Mouse (Mus musculus): ENCODE data around the gene Tor4a. TPM values are rescaled to one million over a fixed set of nuclear protein-coding genes. Genes with fewer than 3 reads are reported as not detected.
A peak's percentile ranks its signal among the peaks of the same experiment; 100 is the strongest.

The Tor4a gene
- polyA plus RNA-seq, 1 experiment from 2014 or later = 1.3 TPM

DNA sequence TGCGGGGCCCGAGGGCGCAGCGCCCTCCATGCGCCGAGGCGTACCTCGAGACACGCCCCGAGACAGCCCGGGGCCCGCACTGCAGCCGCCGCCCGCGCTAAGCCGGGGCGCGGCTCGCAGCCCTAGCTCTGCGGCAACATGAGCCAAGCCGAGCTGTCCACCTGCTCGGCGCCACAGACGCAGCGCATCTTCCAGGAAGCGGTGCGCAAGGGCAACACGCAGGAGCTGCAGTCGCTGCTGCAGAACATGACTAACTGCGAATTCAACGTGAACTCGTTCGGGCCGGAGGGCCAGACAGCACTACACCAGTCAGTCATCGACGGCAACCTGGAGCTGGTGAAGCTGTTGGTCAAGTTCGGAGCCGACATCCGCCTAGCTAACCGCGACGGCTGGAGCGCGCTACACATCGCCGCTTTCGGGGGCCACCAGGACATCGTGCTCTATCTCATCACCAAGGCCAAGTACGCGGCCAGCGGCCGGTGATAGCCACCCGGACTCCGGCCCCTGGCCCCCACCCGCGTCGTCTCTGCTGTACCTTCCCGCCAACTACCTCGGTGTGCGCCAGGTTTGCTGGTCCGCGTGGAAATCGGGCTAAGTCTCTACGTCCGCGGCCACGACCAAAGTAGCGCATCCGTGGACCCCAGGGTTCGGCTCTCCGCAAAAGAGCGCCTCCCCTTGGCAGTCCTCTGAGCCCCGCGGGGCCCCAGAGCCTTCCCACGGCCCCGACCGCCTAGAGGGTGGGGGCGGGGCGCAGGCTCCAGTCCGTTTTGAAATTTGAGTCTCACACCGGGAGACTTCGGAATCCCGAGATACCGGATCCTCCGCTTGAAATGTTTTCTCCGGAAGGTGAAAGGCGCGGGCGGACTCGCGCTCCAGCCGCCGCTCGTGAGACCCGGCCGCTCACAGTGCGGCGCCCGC is 15.5 kb downstream of the Tor4a start:
- H3K27me3 ChIP-seq (ENCODE audit: poor library complexity, severe bottlenecking) = peaks cover 81% of the 10 kb centered on the region
- WGBS = under 1% methylated on average over 98 of the region's 100 CpGs
- H3K4me1 ChIP-seq = peaks cover 98% of the 10 kb centered on the region
- no peaks in the 10 kb centered on the region for H3K9me3 ChIP-seq
- H3K27ac ChIP-seq = peak overlapping the region; percentile 94
- peak overlapping the region; percentile 84 for H3K4me3 ChIP-seq
- H3K36me3 ChIP-seq (replicated peaks) = peaks cover 19% of the 10 kb centered on the region
- peak; percentile 75 for DNase-seq (ENCODE audit: extremely low spot score, low spot score)

DNA sequence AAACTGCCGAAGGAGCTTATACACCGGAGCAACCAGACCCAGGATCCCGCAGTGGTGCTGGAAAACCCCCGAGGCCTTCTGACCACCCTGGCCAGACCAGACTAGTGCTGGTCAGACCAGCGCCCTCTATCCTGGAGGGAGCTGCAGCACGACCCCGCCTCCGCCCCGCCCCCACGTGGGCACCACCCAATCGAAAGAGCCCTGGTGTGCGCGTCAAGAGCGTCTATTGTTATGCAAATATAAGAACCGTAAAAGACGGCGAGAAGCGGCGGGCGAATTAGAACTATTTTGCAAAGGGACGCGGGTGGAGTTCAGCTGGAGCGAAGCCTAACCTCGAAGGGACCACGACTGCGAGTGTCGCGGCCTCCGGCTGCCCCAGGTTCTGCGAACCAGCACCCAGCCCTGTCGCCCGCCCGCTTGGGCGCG is 16.2 kb downstream of the Tor4a start, which contains the start of gene Nrarp:
Gene Nrarp (plus strand): TSS at position 281 of the 426 bp plus-strand sequence.
- Histone ChIP-seq H3K27ac (peak within 1 kb of the TSS; percentile 94), H3K9me3 (no peaks in the 10 kb centered on the region), H3K4me3 (peak within 1 kb of the TSS; percentile 84), H3K4me1 (peaks cover 98% of the 10 kb centered on the region), H3K36me3 (replicated peaks) (peaks cover 19% of the 10 kb centered on the region), H3K27me3 (ENCODE audit: poor library complexity, severe bottlenecking) (peaks cover 86% of the 10 kb centered on the region)
- WGBS = under 1% methylated on average over 35 of the region's 35 CpGs
- peak; percentile 98 for DNase-seq (ENCODE audit: extremely low spot score, low spot score)

GRCm38 (mm10) chr2:25179566-25180217 is 17.0 kb downstream of the Tor4a start:
- H3K4me3 ChIP-seq = peak overlapping the region; percentile 84
- H3K36me3 ChIP-seq (replicated peaks) = peaks cover 15% of the 10 kb centered on the region
- peaks cover 98% of the 10 kb centered on the region for H3K4me1 ChIP-seq
- peaks cover 80% of the 10 kb centered on the region for H3K27me3 ChIP-seq (ENCODE audit: poor library complexity, severe bottlenecking)
- no peaks in the 10 kb centered on the region for H3K9me3 ChIP-seq
- peak overlapping the region; percentile 94 for H3K27ac ChIP-seq
- no peak for DNase-seq (ENCODE audit: extremely low spot score, low spot score)
- 48% methylated on average over 15 of the region's 15 CpGs for WGBS

DNA sequence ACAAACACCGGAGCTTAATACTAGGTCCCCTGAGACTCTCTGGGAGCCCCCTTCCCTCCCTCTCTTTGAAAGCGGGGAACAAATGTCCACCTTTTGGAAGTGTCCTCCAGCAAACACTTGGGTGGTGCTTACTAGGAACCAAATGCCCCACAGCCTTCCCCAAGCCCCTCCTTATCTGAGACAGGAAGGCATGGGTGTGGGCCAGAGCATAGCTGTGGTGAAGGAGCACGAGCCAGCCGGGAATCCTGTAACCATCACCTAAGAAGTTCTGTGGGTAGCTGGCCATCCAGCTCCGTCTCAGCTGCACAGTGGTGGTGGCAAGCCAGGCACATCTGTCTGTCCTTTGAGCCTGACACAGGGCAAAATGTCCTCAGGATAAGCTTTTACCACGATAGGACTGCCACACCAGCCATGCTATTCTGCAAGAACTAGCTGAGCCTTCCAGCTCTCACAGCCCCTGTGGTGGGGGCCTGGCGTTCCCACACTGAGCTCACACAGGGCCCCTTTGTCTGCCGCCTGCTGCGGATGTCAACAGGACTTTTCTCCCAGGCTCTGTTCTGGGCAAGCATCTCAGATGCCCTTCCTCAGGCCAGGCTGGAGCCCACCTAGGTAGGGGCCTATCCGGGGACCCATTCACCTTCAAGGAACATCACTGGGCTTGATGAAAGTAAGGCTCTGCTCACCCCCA is 18.3 kb downstream of the Tor4a start:
- WGBS = 22% methylated on average over 10 of the region's 10 CpGs
- H3K4me1 ChIP-seq = peaks cover 89% of the 10 kb centered on the region

GRCm38 (mm10) chr2:25177685-25178084 is 19.0 kb downstream of the Tor4a start:
- peaks cover 89% of the 10 kb centered on the region for H3K4me1 ChIP-seq
- DNase-seq (ENCODE audit: extremely low spot score, low spot score) = peak; percentile 67
- H3K36me3 ChIP-seq (replicated peaks) = no peaks in the 10 kb centered on the region
- H3K27me3 ChIP-seq (ENCODE audit: poor library complexity, severe bottlenecking) = peaks cover 61% of the 10 kb centered on the region
- H3K9me3 ChIP-seq = no peaks in the 10 kb centered on the region
- 4% methylated on average over 6 of the region's 6 CpGs for WGBS
- peak overlapping the region; percentile 39 for H3K4me3 ChIP-seq
- peak overlapping the region; percentile 85 for H3K27ac ChIP-seq

More for the DNA sequence above, 18.3 kb downstream of the Tor4a start:
- no peaks in the 10 kb centered on the region for H3K9me3 ChIP-seq
- H3K36me3 ChIP-seq (replicated peaks) = peaks cover 3% of the 10 kb centered on the region
- peaks cover 67% of the 10 kb centered on the region for H3K27me3 ChIP-seq (ENCODE audit: poor library complexity, severe bottlenecking)
- peak overlapping the region; percentile 39 for H3K4me3 ChIP-seq
- no peak for DNase-seq (ENCODE audit: extremely low spot score, low spot score)
- H3K27ac ChIP-seq = peak overlapping the region; percentile 85

DNA sequence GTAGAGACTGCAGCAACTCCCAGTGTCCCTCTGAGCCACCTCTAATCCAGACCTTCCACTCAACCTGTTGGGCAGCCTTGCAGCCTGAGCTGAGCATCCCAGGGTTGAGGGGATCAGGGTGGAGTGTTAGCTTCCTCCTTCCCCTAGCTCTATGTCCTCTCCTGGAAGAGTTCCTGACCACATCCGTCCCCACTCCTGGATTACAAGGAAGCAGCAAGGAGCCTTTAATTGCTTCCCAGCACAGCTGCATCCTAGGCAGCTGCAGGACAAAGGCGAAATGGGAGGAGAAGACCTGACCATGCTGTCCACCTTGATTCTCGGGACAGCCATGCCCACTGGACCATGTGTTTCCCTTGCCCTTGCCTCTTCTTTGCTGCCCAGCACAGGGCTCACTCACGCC is 19.6 kb downstream of the Tor4a start:
- DNase-seq (ENCODE audit: extremely low spot score, low spot score) = no peak
- Histone ChIP-seq H3K27me3 (ENCODE audit: poor library complexity, severe bottlenecking) (peaks cover 59% of the 10 kb centered on the region), H3K9me3 (no peaks in the 10 kb centered on the region), H3K4me3 (peak overlapping the region; percentile 39), H3K27ac (peak overlapping the region; percentile 85), H3K4me1 (peaks cover 89% of the 10 kb centered on the region), H3K36me3 (replicated peaks) (no peaks in the 10 kb centered on the region)
- whole genome bisulfite sequencing = 31% methylated on average over 4 of the region's 4 CpGs

- H3K36me3 ChIP-seq (replicated peaks) = no peaks in the 10 kb centered on the region
- 73% methylated on average over 6 of the region's 6 CpGs for WGBS
- peak overlapping the region; percentile 85 for H3K27ac ChIP-seq
- H3K9me3 ChIP-seq = no peaks in the 10 kb centered on the region
- peak overlapping the region; percentile 39 for H3K4me3 ChIP-seq
- peaks cover 91% of the 10 kb centered on the region for H3K4me1 ChIP-seq
- DNase-seq (ENCODE audit: extremely low spot score, low spot score) = no peak
- H3K27me3 ChIP-seq (ENCODE audit: poor library complexity, severe bottlenecking) = peaks cover 58% of the 10 kb centered on the region
These were observed 20.1 kb downstream of the Tor4a start for GRCm38 (mm10) chr2:25176573-25176972.

DNA sequence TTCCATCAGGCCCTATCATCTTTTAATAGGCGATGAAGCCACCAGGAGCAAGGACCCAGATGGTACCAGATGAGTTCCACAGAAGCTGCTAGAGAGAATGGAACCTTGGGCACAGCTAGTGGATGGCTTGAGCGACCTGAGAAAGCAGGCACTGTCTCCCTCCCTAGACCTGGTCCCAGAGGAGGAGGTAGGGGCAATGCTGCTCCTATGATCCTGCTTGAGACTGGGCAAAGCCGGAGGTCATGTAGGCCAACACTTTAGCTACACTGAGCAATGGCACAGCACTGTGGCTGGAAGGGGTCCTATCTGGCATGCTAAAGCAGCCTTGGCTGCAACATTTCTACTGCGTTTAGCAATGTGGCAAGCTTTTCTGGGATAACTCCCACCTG is 21.0 kb downstream of the Tor4a start:
- H3K4me1 ChIP-seq = peaks cover 91% of the 10 kb centered on the region
- H3K4me3 ChIP-seq = no peak overlapping the region

DNA sequence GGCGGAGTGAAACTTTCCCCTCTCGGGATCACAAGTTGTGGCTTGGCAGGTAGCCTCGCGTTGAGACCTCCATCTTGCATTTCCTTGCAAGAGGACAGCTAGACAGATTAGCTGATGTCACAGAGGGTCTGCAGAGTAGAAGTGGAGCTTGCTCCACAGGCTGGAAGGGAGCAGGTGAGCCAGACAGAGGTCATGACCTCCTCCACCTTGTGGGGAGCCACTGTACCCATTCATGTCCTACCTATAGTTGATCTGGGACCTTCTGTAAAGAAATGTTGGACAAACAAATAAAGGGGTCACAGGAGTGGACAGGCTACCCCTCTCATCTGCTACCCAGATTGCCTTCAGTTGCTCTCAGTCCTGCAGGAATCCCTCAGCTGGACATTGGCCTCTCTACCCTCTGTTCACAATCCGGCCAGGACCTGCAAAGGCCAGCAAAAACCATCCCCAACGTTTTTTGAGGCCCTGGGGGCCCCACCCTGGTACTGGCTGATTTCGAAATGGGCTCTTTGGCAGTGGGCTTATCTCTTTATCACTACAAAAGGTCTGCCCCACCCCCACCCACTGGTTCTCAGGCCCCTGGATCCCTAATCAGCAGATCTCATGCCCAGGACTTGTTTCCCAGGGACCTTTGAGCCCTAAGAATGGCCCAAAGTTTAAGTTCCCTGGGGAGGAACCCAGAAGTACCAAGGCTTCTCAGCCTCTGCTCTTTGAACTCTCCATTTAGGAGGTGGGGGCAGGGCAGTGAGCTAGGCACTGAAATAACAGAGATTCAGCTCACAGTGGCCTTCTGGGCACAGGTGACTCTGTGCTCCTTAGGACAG is 21.6 kb downstream of the Tor4a start:
- H3K4me1 ChIP-seq = peaks cover 91% of the 10 kb centered on the region

More for the DNA sequence above, 21.0 kb downstream of the Tor4a start:
- peak overlapping the region; percentile 97 for H3K27ac ChIP-seq
- WGBS = 77% methylated on average over 4 of the region's 4 CpGs
- H3K27me3 ChIP-seq (ENCODE audit: poor library complexity, severe bottlenecking) = peaks cover 49% of the 10 kb centered on the region
- no peaks in the 10 kb centered on the region for H3K36me3 ChIP-seq (replicated peaks)
- DNase-seq (ENCODE audit: extremely low spot score, low spot score) = no peak
- no peaks in the 10 kb centered on the region for H3K9me3 ChIP-seq

GRCm38 (mm10) chr2:25173821-25174220 is 22.9 kb downstream of the Tor4a start:
- Histone ChIP-seq H3K36me3 (replicated peaks) (no peaks in the 10 kb centered on the region), H3K9me3 (no peaks in the 10 kb centered on the region), H3K27ac (peak overlapping the region; percentile 97; the same call in 1 of the 2 replicates), H3K27me3 (ENCODE audit: poor library complexity, severe bottlenecking) (peaks cover 31% of the 10 kb centered on the region), H3K4me3 (no peak overlapping the region), H3K4me1 (peaks cover 91% of the 10 kb centered on the region)
- 91% methylated on average over 4 of the region's 4 CpGs for WGBS
- no peak for DNase-seq (ENCODE audit: extremely low spot score, low spot score)

More for the DNA sequence above, 21.6 kb downstream of the Tor4a start:
- H3K9me3 ChIP-seq = no peaks in the 10 kb centered on the region
- peaks cover 44% of the 10 kb centered on the region for H3K27me3 ChIP-seq (ENCODE audit: poor library complexity, severe bottlenecking)
- no peaks in the 10 kb centered on the region for H3K36me3 ChIP-seq (replicated peaks)
- H3K4me3 ChIP-seq = no peak overlapping the region
- no peak for DNase-seq (ENCODE audit: extremely low spot score, low spot score)
- 50% methylated on average over 7 of the region's 7 CpGs for WGBS
- peak overlapping the region; percentile 97 for H3K27ac ChIP-seq

DNA sequence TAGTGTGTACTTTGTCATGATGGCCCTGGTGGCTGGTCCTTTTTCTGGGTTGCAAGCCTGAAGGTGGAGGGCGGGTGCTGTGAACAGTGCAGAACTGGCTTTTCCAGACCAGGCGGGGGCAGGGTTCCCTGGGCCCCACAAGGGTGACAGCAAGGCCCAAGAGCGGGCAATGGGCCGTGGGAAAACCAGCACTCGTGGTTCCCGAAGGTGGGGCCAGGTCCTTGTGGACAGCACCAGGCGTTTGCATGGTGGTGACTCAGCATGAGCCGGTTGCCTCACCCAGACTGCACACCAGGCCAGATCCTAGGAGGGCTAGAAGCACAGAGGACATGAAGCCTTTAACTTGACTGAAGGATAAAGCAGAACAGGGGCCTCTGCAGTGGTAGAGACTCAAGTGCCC is 24.1 kb downstream of the Tor4a start:
- Histone ChIP-seq H3K9me3 (no peaks in the 10 kb centered on the region), H3K27ac (peak overlapping the region; percentile 97; the same call in 1 of the 2 replicates), H3K27me3 (ENCODE audit: poor library complexity, severe bottlenecking) (peaks cover 19% of the 10 kb centered on the region), H3K36me3 (replicated peaks) (no peaks in the 10 kb centered on the region), H3K4me3 (no peak overlapping the region), H3K4me1 (peaks cover 91% of the 10 kb centered on the region)
- DNase-seq (ENCODE audit: extremely low spot score, low spot score) = no peak
- WGBS = 74% methylated on average over 8 of the region's 8 CpGs

DNA sequence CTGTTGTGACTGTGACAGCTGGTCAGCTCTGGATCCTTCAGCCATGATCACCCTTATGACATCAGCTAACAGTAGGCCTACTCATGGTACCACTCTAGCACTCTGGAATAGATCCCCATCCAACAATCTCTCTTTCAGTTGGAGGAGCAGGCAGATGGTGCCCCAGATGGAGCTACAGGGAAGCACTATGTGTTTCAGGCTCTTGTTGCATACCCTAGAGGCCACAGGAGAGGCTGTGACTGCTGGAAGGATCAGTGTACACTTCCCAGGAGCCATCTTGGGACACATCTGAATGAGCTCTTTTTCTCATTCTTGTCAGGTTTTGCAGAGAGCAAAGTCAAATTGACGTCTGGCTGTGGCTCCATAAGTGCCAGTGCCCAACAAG is 24.9 kb downstream of the Tor4a start:
- Histone ChIP-seq H3K27ac (peak overlapping the region; percentile 97), H3K36me3 (replicated peaks) (no peaks in the 10 kb centered on the region), H3K4me3 (no peak overlapping the region), H3K9me3 (no peaks in the 10 kb centered on the region), H3K4me1 (peaks cover 91% of the 10 kb centered on the region), H3K27me3 (ENCODE audit: poor library complexity, severe bottlenecking) (peaks cover 11% of the 10 kb centered on the region)
- no peak for DNase-seq (ENCODE audit: extremely low spot score, low spot score)
- 85% methylated on average over 1 of the region's 1 CpGs for WGBS
